Mouse (Mus musculus): ENCODE measurements around the gene Gdf1.

- TF ChIP-seq CTCF (IDR thresholded peaks at IDR 0.05; ENCODE audit: extremely low read depth, insufficient read length, insufficient replicate concordance, low read depth, low read length) (no peak), POLR2A (IDR thresholded peaks at IDR 0.05; ENCODE audit: low read depth, low read length) (no peak)
Measured at GRCm38 (mm10) chr8:70351035-70351999, 21.7 kb downstream of the Gdf1 start.
